Comparison of ENCODE assay signal across 8 mouse cellular contexts in genomic region chr14:55761163-55761562, GRCm38 (mm10). TPM values are rescaled to one million over a fixed set of nuclear protein-coding genes. Genes with fewer than 3 reads are reported as not detected.
A peak's percentile ranks its signal among the peaks of the same experiment; 100 is the strongest.
DNase-seq lines count a peak whose midpoint lies in the region; ATAC-seq and TF ChIP-seq lines count a peak whose summit lies in the region.

Ltb4r2 (plus strand) TSS chr14:55761428.

- no peak for ATAC-seq in forebrain, embryonic 11.5 days (replicated peaks; ENCODE audit: low FRiP score)
- no peak for ATAC-seq in intestine, postnatal 0 days
- ATAC-seq in neural tube, embryonic 14.5 days (ENCODE audit: low read depth) = no peak

- H3K4me2 ChIP-seq in forebrain, embryonic 11.5 days (ENCODE audit: low read depth, low read length, severe bottlenecking) = peak within 1 kb of the TSS; percentile 93
- H3K4me2 ChIP-seq in intestine, postnatal 0 days (replicated peaks; ENCODE audit: low read depth) = peak within 1 kb of the TSS; percentile 89
- H3K4me2 ChIP-seq in neural tube, embryonic 14.5 days (ENCODE audit: low read depth, low read length) = peak within 1 kb of the TSS; percentile 83

- WGBS in lung, adult 2 months = 89% methylated on average over 6 of the region's 6 CpGs
- WGBS in forebrain, embryonic 11.5 days = 71% methylated on average over 6 of the region's 6 CpGs
- 86% methylated on average over 6 of the region's 6 CpGs for WGBS in intestine, postnatal 0 days
- 82% methylated on average over 6 of the region's 6 CpGs for WGBS in neural tube, embryonic 14.5 days

- no peaks in the 10 kb centered on the region for H3K9me3 ChIP-seq in forebrain, embryonic 11.5 days (ENCODE audit: control insufficient read depth, low read length)
- no peaks in the 10 kb centered on the region for H3K9me3 ChIP-seq in intestine, postnatal 0 days (ENCODE audit: control insufficient read depth)
- H3K9me3 ChIP-seq in neural tube, embryonic 14.5 days (ENCODE audit: control insufficient read depth, low read length) = no peaks in the 10 kb centered on the region

- no peak for TF ChIP-seq POLR2A in lung, adult 2 months (IDR thresholded peaks at IDR 0.05; ENCODE audit: borderline replicate concordance, extremely low read depth, low read depth, low read length)

- peak within 1 kb of the TSS; percentile 65 for H3K9ac ChIP-seq in forebrain, embryonic 11.5 days (ENCODE audit: low read length)
- H3K9ac ChIP-seq in intestine, postnatal 0 days (ENCODE audit: low read depth, low read length) = peak within 1 kb of the TSS; percentile 50
- H3K9ac ChIP-seq in neural tube, embryonic 14.5 days (replicated peaks; ENCODE audit: low read depth, low read length) = peak within 1 kb of the TSS; percentile 68

- TF ChIP-seq CTCF in lung, adult 2 months (IDR thresholded peaks at IDR 0.05; ENCODE audit: insufficient read depth, low read length) = no peak
- TF ChIP-seq CTCF in intestine, postnatal 0 days (IDR thresholded peaks at IDR 0.05; ENCODE audit: low read depth) = no peak

- H3K4me1 ChIP-seq in lung, adult 2 months (ENCODE audit: control insufficient read depth, insufficient read depth, low read length) = peaks cover 7% of the 10 kb centered on the region; the same call in 1 of the 2 replicates
- H3K4me1 ChIP-seq in forebrain, embryonic 11.5 days (replicated peaks; ENCODE audit: control insufficient read depth, insufficient read depth, low read length) = peaks cover 6% of the 10 kb centered on the region; the same call in 1 of the 2 replicates
- peaks cover 3% of the 10 kb centered on the region; the same call in 1 of the 2 replicates for H3K4me1 ChIP-seq in intestine, postnatal 0 days (replicated peaks; ENCODE audit: control insufficient read depth, insufficient read depth, low read length)
- H3K4me1 ChIP-seq in neural tube, embryonic 14.5 days (ENCODE audit: control insufficient read depth, insufficient read depth, low read length) = peaks cover 7% of the 10 kb centered on the region; the same call in 1 of the 2 replicates

- no peaks in the 10 kb centered on the region for H3K36me3 ChIP-seq in forebrain, embryonic 11.5 days (ENCODE audit: control insufficient read depth, insufficient read depth, low read length)
- H3K36me3 ChIP-seq in intestine, postnatal 0 days (ENCODE audit: control insufficient read depth, insufficient read depth) = peaks cover 5% of the 10 kb centered on the region; the same call in 1 of the 2 replicates
- H3K36me3 ChIP-seq in neural tube, embryonic 14.5 days (ENCODE audit: control insufficient read depth, insufficient read depth, low read length) = peaks cover 1% of the 10 kb centered on the region; the same call in 1 of the 2 replicates

- peak within 1 kb of the TSS; percentile 55 for H3K4me3 ChIP-seq in lung, adult 2 months (replicated peaks; ENCODE audit: extremely low read depth, low read depth, low read length)
- H3K4me3 ChIP-seq in forebrain, embryonic 11.5 days (ENCODE audit: low read depth, low read length) = peak within 1 kb of the TSS; percentile 47
- H3K4me3 ChIP-seq in intestine, postnatal 0 days (ENCODE audit: low read depth, low read length) = peak within 1 kb of the TSS; percentile 46
- peak within 1 kb of the TSS; percentile 45 for H3K4me3 ChIP-seq in neural tube, embryonic 14.5 days (ENCODE audit: low read depth, low read length)

- H3K27ac ChIP-seq in forebrain, embryonic 11.5 days (ENCODE audit: low read depth, low read length) = no peak within 1 kb of the TSS
- no peak within 1 kb of the TSS for H3K27ac ChIP-seq in intestine, postnatal 0 days (ENCODE audit: low read depth, low read length)
- H3K27ac ChIP-seq in neural tube, embryonic 14.5 days (ENCODE audit: low read depth, low read length) = peak within 1 kb of the TSS; percentile 52

- H3K27me3 ChIP-seq in forebrain, embryonic 11.5 days (ENCODE audit: control insufficient read depth, insufficient read depth, low read length) = peaks cover 41% of the 10 kb centered on the region
- peaks cover 9% of the 10 kb centered on the region; the same call in 1 of the 2 replicates for H3K27me3 ChIP-seq in intestine, postnatal 0 days (replicated peaks; ENCODE audit: control insufficient read depth, insufficient read depth, low read length)
- H3K27me3 ChIP-seq in neural tube, embryonic 14.5 days (ENCODE audit: control insufficient read depth, insufficient read depth, low read length) = peaks cover 19% of the 10 kb centered on the region

- no peak for DNase-seq in lung, adult 2 months
- no peak for DNase-seq in lung, postnatal 4 days
- no peak for DNase-seq in forebrain, embryonic 11.5 days (ENCODE audit: low spot score)
- no peak for DNase-seq in urinary bladder, postnatal 4 days (ENCODE audit: low spot score in 2 of 2)
- no peak for DNase-seq in layer of hippocampus, adult 9-10 months (ENCODE audit: low spot score)
- DNase-seq in adrenal gland, adult 18-20 months (ENCODE audit: low spot score in 2 of 2) = no peak

RNA-seq across cellular contexts. Expression of gene Ltb4r2, which starts in this region (rescaled TPM):
- 1.1 and 2.6 TPM in 2 replicates for polyA plus RNA-seq in lung, adult 2 months (2012; rRNA removed)
- 0.32 and 0.43 TPM in 2 replicates for polyA plus RNA-seq in forebrain, embryonic 11.5 days (2014; fragmentation: Nextera tagmentation; extraction: Ambion mirVana)
- 6.7 and 9.0 TPM in 2 replicates for polyA plus RNA-seq in intestine, postnatal 0 days (2015; fragmentation: Nextera tagmentation; extraction: Ambion mirVana)
- polyA plus RNA-seq in neural tube, embryonic 14.5 days (2014; fragmentation: Nextera tagmentation; extraction: Ambion mirVana) = 0.27 and 0.59 TPM in 2 replicates
- total RNA-seq in adrenal gland, adult 18-20 months (2021) = not detected
